Mouse (Mus musculus) gonadal fat pad, adult 2 months (tissue): ENCODE data around the gene Pik3ap1. TPM values are rescaled to one million over a fixed set of nuclear protein-coding genes. Genes with fewer than 3 reads are reported as not detected.
"Not testable (repeated sequence)": the region's sequence is repeated elsewhere in the genome, so short reads cannot be mapped to it uniquely, and the experiment has no call there.

Source experiments
- DNase-seq: peaks from one replicate; pipeline ENCODE4 v3.0.0-alpha.2; 2012; ENCODE audit warnings: low read depth
- polyA plus RNA-seq: library from polyadenylated mRNA; depleted of rRNA; stranded (reverse); fragments of >200 nt; gene quantifications from 2 replicates; pipeline ENCODE4 v1.2.3, GENCODE M21; 2012

Pik3ap1 gene
- polyA plus RNA-seq, 1 experiment = 5.6 TPM

- DNase-seq = no peak
These were observed 52.7 kb downstream of the Pik3ap1 start for GRCm38 (mm10) chr19:41332228-41332627.

- DNase-seq = no peak
These were observed 54.5 kb downstream of the Pik3ap1 start for GRCm38 (mm10) chr19:41330401-41330800.

- DNase-seq = no peak
These were observed 54.9 kb downstream of the Pik3ap1 start for GRCm38 (mm10) chr19:41329961-41330360.

GRCm38 (mm10) chr19:41328743-41329142 lies 56.2 kb downstream of the Pik3ap1 start:
- DNase-seq = no peak

GRCm38 (mm10) chr19:41323813-41324212 lies 61.1 kb downstream of the Pik3ap1 start:
- no peak for DNase-seq

- DNase-seq = no peak
These were observed 61.8 kb downstream of the Pik3ap1 start for GRCm38 (mm10) chr19:41323125-41323524.

GRCm38 (mm10) chr19:41321149-41321548 lies 63.8 kb downstream of the Pik3ap1 start:
- no peak for DNase-seq

GRCm38 (mm10) chr19:41317315-41318095 lies 67.4 kb downstream of the Pik3ap1 start:
- no peak for DNase-seq

- no peak for DNase-seq
These were observed 70.2 kb downstream of the Pik3ap1 start for GRCm38 (mm10) chr19:41314696-41315095.

- DNase-seq = no peak
These were observed 71.2 kb downstream of the Pik3ap1 start for GRCm38 (mm10) chr19:41313663-41314062.

GRCm38 (mm10) chr19:41312587-41312986 lies 72.3 kb downstream of the Pik3ap1 start:
- DNase-seq = not testable (repeated sequence)

GRCm38 (mm10) chr19:41312027-41312426 lies 72.9 kb downstream of the Pik3ap1 start:
- DNase-seq = no peak

- no peak for DNase-seq
These were observed 73.8 kb downstream of the Pik3ap1 start for GRCm38 (mm10) chr19:41310971-41311703.

GRCm38 (mm10) chr19:41303933-41304332 lies 81.0 kb downstream of the Pik3ap1 start:
- DNase-seq = no peak

GRCm38 (mm10) chr19:41303433-41303832 lies 81.5 kb downstream of the Pik3ap1 start:
- no peak for DNase-seq

- no peak for DNase-seq
These were observed 83.0 kb downstream of the Pik3ap1 start for GRCm38 (mm10) chr19:41301856-41302255.

- no peak for DNase-seq
These were observed 85.5 kb downstream of the Pik3ap1 start for GRCm38 (mm10) chr19:41299446-41299845.

- no peak for DNase-seq
These were observed 93.8 kb downstream of the Pik3ap1 start for GRCm38 (mm10) chr19:41290952-41291619.

- no peak for DNase-seq
These were observed 96.3 kb downstream of the Pik3ap1 start for GRCm38 (mm10) chr19:41288568-41288967.

- DNase-seq = no peak
These were observed 97.7 kb downstream of the Pik3ap1 start for GRCm38 (mm10) chr19:41287224-41287623.

- DNase-seq = no peak
These were observed 100.4 kb downstream of the Pik3ap1 start for GRCm38 (mm10) chr19:41284515-41284914.

- no peak for DNase-seq
These were observed 102.2 kb downstream of the Pik3ap1 start for GRCm38 (mm10) chr19:41282718-41283117.
